Mouse (Mus musculus) gonadal fat pad, adult 2 months (tissue): Measurements from ENCODE around the gene Fgfr2. TPM values are rescaled to one million over a fixed set of nuclear protein-coding genes. Genes with fewer than 3 reads are reported as not detected.

ENCODE experiments used
- DNase-seq: peaks from one replicate; pipeline ENCODE4 v3.0.0-alpha.2; 2012; ENCODE audit warnings: low read depth
- polyA plus RNA-seq: library from polyadenylated mRNA; depleted of rRNA; stranded (reverse); fragments of >200 nt; gene quantifications from 2 replicates; pipeline ENCODE4 v1.2.3, GENCODE M21; 2012; rRNA removed

The Fgfr2 gene
- 33.3 and 40.6 TPM in 2 replicates for polyA plus RNA-seq

DNA sequence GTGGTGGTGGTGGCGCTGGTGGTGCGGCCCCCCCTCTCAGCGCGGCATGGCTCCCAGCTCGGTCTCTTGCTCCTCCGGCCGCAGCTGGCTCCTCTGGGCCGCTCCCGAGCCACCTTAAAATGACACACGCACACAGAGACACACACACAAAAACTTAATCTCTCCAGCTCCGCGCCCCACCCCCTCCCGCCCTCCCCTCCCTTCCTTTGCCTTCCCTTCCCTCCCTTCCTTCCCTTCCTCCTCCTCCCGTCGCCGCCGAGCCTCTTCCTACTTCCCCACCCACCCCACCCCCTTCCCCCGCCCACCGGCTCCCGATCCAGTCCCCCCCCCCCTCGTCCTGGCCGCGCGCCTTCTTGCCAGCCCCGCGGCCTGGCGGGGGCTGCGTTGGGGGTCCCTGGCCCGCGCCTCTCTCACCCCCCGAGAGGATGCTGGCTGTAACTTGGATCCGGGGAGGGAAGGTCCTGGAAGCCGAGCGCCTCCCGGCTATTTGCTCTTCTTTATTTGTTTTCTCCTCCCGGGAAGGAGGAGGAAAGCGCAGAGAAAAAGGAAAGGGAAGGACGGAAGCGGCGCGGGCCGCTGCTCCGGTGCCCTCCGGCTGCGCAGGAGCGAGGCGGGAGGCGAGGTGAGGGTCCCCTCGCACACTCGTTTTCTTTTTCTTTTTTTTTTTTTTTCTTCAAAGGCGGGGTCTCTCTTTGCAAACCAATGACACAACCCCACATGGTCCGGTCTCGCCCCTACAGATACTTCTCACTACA lies at the start of gene Fgfr2:
Gene Fgfr2 (minus strand): TSS at position 107 of the 755 bp plus-strand sequence.
- DNase-seq, result no peak

DNA sequence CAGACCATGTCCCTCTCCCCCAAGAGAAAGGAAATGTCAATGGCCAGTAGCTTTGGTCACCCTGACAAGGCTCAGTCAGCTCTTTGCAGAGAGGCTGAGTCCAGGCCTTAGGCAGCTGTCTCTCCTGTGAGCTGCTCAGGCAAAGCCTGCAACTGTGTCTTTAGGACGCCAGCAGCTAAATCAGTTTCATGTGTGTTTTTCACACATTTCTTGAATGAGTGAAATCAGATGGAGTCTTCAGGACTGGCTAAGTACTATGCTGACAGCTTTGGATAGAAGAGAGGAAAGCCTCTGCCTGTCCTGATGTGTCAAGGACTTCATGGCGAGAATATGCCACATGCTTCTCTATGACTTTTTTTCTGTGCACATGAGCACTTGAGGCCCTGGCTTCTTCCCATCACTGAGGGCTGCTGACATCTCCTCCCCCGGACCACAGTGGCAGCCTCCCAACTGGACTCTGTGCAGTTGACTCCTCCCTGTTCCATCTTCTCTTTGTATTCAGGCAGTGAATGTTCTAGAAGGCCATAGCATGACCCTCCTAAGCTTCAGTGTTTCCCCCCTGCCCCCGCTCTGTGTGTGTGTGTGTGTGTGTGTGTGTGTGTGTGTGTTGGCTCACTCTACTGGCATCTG lies 48.4 kb upstream of the Fgfr2 start:
- no peak for DNase-seq

DNA sequence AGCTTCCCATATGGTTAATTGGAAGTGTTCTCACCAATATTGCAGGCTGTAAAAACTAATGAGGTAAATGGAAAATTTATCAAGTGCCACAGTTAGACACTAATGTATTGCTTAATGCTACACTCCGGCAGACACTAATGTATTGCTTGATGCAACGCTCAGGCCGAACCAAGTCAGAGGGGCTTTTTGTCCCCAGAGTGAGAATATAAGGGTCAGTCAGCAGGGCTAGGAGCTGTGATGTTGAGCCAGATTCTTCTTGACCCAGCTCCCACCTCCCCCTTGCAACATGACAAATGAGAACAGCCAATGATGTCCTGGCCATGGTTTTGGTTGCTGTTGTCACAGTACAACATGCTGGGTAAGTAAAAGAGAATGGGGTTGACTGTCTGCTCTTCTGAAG lies 45.8 kb upstream of the Fgfr2 start:
- DNase-seq, result no peak

DNA sequence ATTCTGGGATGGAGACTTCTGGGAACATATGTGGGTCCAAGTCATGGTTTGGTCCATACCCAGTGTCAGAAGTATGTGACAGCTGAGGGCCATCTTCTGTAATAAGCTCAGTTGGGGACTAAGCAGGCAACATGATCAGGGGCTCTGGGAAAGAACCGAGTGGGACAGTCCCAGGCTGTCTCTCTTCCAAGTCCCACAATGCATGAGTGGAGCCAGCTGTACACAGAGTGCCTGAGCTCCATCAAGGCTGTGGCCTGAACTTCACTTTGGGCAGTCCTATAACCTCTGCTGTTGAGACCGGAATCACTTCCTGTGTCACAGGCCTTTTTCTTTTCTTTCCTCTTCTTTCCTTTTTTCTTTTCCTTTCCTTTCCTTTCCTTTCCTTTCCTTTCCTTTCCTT lies 44.8 kb upstream of the Fgfr2 start:
- no peak for DNase-seq

DNA sequence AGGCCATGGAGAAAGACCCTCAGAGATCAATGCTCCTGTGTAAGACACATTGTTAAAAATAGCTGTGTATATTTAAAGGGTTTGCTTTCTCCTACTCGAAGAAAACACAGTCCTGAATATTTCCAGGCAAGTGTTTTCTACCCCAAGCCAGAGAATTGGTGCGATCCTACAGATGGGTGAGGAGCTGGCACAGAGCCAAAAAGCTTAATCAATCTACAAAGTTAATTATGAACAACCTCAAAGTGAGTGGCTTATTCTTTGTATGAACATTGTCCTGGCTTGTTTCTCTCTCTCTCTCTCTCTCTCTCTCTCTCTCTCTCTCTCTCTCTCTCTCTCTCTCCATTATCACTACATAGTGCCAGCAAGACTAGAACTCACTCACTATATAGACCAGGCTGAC lies 41.6 kb upstream of the Fgfr2 start:
- DNase-seq, result no peak

DNA sequence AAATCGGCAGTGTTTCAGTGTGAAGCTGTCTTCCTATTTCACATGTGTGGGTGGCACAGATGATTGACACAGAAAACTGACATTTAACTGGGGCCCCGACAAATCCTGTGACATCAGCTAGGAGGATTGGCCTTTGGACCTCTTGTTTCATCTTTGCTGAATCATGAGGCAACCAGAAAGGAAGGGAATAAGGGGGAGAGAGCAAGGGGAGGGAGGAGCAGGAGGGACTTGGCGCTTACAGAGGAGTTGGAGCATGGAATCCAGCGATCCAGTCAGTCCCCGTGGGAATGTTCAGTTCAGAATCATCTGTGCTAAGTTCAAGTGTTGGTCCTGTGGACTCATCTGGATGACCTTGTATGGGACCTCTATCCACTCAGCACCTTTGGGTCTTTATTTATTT lies 39.9 kb upstream of the Fgfr2 start:
- DNase-seq, result no peak

DNA sequence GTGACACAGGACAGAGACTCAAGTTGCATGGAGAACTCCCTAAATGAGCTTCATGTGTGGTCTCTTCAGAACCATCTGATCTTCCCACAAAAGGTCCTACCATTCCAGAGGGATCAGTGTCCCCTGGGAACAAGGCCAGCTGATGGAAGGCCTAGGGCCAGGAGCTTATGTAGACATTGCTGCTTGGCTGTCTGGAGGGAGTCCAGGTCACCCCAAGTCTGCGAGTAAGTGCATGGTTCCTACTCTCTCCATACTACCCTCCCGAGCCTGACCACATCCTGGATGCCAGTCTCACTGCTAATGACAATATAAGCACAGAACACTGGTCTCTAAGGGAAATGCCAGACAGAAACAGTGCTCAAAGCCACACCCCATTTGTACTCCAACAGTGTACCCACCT lies 39.0 kb upstream of the Fgfr2 start:
- DNase-seq, result no peak

DNA sequence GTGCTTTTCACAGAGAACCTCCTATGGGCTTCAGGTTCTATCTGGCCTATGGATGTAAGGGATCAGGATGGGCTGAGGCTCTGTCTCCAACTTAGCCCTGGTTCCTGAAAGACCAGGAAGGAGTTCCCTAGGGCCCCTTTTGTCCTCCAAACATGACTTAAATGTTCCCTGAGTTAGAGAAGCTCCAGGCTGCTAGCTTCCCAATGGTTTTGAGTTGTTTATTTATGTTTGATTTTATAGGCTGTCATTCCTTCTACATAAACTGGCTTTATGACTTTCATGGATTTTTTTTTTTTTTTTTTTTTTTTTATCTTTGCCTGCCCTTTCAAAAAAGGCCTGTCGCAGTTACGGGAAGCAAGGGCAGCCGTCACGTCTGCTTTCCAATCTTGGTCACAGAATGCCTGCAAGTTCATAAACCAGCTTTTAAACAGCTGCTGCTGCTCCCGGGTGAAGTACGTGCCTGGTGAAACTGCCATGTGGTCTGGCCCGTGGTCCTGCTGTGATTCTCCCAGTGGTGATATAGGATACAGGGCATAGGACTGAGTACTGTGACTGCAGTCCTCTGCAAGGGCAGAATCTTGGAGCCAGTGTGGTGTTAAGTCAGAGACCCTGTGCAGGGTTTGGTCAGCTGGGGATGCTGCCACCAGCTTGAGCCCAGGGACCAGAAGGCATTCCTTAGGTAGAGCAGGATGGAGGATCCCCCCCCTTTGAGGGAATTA lies 38.4 kb upstream of the Fgfr2 start:
- no peak for DNase-seq

DNA sequence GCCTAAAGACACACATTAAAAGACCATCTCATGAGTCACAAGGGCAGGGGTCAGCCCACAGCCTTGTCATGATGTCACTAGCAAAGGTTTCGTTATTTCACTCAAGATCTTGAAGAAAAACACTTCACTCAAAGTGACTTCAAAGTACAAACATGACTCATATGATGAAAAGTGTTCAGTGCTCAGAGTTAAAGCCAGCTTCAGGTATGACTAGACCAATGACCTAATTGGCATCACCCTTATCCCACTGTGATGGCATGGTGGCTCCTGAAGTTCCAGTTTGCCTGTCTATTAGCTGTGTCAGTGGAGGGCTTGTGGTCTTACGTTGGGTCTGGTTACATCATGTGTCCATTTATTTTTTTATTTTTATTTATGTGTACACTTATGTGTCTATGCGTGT lies 36.4 kb upstream of the Fgfr2 start:
- no peak for DNase-seq

DNA sequence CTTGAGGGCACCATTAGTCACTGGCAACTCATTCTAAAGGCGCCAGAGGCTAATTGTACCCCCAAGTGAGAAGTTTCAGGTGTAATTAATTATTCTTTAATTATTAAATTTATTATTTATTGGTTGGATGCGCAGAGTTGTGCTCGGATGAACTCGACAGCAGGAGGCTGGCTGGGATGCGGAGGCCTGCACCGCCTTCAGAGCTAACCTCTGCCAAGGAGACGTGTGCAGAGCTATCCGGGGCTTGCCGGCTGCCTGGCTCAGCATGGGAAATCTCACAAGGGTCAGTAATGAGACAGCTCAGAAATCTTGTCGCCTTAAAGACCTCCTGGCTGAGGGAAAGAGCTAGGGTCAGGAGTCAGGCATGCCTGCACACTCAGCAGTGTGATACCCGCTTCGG lies 32.5 kb upstream of the Fgfr2 start:
- no peak for DNase-seq

DNA sequence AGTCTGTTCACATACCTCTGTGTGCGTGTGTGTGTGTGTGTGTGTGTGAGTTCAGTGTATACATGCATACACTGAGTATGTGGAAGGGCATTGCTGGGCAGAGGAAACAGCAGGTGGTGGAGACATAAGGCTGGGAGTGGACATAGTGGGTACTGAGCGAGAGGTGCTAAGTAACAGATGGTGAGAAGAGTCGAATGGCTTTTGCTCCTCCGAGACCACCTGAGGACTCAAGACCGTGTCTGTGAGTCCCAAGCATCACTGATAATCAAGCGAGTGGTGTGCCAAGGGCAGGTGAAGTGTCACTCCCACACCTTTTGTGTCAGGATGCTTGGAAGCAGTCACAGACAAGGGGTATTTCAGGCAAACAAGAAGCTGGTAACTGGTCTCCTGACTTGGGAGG lies 31.7 kb upstream of the Fgfr2 start:
- DNase-seq, result no peak

DNA sequence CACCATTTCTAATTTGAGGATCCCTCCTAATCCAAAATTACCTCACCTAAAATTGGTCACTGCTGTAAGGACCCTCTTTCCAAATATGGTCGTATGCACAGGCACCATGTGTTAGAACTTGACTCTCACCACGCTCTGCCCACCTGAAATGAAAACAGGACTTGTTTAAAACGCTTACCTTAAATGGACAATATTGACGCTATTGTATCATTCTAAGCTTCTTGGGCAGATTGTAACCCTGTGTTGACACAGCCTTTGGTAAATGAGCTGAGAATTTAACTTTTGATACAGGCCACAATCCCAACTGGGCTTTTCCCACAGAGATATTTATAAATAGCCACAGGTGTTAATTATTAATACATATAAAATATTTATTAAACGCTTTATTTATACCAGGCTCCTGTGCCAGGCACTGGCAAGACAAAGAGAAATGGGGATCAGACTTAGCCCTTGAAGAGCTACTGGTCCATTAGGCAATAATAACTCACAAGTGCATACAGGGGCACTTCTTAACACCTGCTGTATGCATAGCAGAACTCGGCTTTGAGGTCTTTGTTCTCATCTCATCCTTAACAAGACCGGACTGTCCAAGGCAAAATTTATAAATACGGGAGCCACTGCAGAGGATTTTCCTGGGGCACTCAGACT lies 16.7 kb upstream of the Fgfr2 start:
- DNase-seq, result no peak

DNA sequence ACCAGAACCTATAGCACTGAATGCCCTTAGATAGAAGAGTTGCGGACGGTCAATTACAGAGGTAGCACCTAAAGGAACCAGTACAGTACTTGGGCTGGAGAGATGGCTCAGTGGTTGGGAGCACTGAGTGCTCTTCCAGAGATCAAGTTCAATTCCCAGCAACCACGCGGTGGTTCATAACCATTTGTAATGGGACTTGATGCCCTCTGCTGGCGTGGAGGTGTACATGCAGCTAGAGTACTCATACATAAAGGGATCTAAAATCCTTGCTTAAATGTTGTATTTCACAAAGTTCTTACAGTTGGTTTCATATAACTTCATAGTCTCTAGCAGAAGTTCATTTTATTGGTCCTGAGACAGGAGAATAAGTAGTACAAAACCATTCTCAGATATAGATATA lies 10.4 kb upstream of the Fgfr2 start:
- no peak for DNase-seq

DNA sequence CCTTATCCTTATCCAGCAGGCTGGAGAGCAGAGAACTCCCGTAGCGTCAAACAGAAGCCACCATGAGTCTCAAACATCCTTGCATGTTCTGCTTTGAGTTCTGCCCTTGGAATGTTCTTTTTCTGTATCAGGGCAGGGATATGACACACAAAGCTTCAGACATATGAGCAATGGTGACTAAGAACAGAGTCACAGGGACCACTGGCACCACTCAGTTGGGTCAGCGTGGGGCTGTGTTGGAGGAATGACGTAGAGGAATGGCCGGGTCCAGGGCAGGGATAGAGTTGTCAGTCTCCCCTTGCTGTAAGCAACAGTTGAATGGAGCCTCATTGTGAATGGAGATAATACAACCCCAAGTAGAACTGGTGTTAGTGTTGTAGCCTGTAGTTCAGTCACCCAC lies 9.6 kb upstream of the Fgfr2 start:
- no peak for DNase-seq

DNA sequence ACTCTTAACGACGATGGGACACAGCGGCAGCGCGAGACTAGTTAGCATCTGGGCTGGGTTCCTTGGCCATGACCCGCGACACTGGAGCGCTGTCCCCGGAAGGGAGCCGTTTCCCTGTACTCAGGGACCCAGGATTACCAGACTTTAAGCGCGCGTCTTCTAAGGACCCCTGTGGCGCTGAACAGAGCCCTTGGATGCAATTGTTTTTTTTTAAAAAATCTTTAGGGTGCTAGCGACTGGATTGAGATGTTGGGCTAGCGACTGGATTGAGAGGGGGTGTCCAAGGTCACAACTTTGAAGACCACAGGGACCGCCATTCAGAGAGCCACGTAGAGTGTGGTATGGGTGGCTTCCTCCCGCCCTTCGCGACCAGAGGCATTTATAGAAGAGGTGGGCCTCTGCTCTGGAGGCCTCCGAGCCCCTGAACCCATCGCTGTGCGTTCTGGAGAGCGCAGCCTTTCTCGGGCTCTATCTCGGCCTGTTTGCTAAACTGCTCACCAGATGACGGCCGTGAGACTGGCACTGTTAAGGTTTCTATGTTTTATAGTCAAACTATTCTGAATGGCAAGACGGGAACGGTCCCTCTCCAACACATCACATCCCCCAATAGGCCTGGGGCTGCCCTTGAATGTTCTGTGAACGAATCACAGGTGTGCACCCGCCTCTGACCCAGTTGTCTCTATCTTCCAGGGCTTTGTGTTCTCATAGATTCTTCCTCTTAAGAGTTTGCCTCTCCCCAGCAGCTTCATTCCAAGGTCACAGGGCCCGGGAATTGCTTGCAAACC lies 1.7 kb upstream of the Fgfr2 start:
- no peak for DNase-seq

DNA sequence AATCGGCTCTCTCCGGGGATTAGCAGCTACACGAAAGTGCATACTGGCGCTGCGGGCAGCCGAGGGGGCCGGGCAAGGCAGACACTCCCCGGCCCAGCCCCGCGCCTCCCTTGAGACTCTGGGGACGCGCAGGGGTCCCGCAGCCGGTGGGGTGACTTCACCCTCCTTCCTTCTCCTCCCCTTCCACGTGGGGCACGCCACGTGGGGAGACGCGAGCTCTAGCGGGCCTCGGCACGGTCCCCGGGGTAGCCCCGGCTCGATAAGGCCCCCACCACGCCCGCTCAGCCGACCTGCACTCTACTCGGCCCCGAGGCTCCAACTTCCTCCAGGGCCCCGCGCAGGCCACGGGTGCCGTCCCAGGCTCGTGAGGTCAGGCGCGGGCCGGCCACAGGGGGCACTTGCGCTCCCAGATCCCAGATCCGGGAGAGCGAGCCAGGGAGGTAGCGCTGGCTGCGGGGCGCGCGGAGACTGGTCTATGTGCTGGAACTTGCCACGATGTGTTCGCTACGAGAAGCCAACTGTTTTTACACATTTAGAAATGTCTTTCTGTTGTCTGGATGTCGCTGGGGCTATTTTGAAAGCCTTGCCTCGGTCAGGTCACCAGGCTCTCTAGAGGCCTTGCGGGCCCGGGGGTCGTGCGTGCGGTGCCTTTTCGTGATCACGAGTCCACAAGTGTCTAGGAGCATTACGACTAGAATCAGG lies 1.0 kb upstream of the Fgfr2 start, which contains the start of gene Ctbp2:
Gene Ctbp2 (minus strand): TSS at position 356 of the 702 bp plus-strand sequence.
- no peak for DNase-seq

DNA sequence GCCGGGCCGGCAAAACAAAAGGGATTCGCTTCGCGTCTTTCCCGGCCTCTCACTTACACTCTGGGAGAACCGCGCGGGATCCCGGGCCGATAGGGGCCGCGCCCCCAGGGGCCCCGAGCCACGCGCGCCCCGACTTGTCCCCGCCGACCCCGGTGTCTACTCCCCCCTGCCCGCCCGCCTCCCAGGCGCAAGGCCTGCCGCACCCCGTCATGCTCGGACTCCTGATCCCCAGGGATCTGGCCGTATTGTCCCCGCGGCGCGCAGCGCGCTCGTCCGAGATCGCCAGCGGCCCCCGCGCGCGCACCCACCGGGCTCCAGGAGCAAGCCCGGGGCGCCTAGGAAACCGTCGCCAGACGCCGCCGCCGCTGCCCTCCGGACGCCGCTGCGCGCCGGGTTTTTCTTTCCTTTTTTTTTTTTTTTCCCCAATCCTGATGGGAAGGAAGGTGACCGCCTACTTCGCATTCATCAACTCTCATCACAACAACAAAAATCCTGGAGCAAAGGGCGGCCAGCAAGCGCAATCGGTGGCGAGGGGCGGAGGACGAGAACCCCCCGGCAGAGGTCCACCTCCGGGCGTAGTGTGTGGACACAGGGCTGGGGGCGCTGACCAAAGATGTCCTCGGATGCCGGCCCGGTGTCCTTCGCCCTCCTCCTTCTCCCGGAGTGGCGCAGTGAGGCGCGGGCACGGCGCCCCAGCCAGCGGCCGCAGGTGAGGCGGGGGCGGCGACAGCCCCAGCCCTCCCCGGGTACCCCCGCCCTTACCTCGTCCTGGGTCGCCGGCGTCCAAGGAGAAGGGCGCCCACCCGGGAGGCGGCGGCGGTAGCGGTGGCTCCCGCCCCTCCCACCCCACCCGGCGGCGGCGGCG lies 539 bp downstream of the Fgfr2 start:
- DNase-seq, result no peak

DNA sequence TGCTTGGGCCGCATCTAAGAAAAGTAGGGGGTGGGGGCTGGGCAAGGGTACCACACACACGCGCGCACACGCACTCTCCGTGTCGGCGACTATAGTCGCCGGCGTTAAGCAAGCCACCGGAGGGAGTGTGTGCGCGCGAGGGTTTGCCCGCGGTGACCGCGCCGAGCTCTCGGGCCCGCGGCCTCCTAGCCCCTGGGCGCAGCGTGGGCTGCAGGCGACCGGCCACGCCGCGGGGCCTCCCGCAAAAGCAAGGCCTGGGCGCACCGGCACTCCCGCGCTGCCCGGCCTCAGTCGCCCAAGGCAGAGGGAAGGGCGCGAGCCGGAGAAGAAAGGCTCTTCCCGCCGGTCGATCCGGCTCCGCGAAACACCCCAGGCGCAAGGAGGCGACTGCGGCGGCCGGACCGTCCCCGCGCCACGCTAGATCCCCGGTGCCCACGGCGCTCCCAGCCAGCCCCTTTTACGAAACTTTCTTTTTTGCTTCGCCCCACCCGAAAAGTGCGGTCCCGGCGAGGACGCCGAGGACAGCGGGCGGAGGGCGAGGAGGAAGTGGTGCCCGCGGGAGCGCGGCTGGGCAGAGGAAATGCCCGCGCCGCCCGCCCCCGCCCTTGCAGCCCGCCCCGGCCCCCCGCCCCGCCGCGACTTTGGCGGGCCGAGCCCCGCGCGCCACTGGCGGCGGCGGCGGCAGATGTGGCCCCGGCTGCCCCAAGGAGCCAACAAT lies 1.3 kb downstream of the Fgfr2 start:
- DNase-seq, result no peak

DNA sequence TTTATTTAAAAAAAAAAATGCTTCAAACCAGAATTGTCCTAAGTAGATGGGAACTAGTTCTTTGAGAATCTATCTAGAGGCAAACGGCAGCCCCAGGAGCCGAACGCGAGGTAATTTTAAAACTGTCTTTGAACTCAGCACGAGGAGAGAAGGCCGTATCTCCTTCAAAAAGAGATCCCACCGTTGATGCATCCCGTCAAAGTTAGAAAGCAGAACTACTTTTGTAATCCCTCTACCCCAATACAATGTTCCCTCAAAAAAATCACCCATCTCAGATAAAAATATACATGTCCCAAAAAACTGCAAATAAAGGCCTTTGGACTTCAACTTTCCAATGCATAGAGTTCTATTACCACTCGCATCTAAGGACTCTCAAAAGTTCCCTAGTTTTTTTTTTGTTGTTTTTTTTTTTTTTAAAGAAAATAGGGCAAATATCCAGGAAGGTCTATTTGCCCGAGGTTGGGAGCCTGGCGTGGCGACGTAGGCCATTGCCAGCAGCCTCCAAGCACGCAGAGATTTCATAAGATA lies 2.0 kb downstream of the Fgfr2 start:
- DNase-seq, result no peak
